Mouse (Mus musculus) brown adipose tissue, adult 24 weeks (tissue): ENCODE measurements around the gene Trmt13. TPM values are rescaled to one million over a fixed set of nuclear protein-coding genes. Genes with fewer than 3 reads are reported as not detected.
"Not testable (repeated sequence)": the region's sequence is repeated elsewhere in the genome, so short reads cannot be mapped to it uniquely, and the experiment has no call there.

ENCODE experiments used
- H3K27ac ChIP-seq: fragments of 200-500 bp; replicated peaks from 2 replicates; pipeline ENCODE4 v1.5.1; 2012; ENCODE audit warnings: low read depth, mild to moderate bottlenecking, low read length
- H3K4me1 ChIP-seq: fragments of 200-500 bp; 2 replicates; pipeline ENCODE4 v1.6.1; 2012; ENCODE audit warnings: low read length, mixed read lengths; ENCODE audit not compliant: control insufficient read depth, insufficient read depth, insufficient read length
- H3K4me3 ChIP-seq: fragments of 200-500 bp; 2 replicates; pipeline ENCODE4 v1.5.1; 2012; ENCODE audit warnings: low read depth, mild to moderate bottlenecking, low read length, moderate library complexity; ENCODE audit not compliant: insufficient read depth
- polyA plus RNA-seq: library from polyadenylated mRNA; stranded (reverse); fragments of >200 nt; gene quantifications from 2 replicates; pipeline ENCODE4 v1.2.4, GENCODE M21; 2012; ENCODE audit not compliant: missing spikeins, insufficient read depth, insufficient read length

Gene Trmt13
- 6.0 and 7.5 TPM in 2 replicates for polyA plus RNA-seq

GRCm38 (mm10) chr3:116614295-116614892 lies at the start of gene Trmt13:
Trmt13 (minus strand) TSS chr3:116614587.
- peak within 1 kb of the TSS; percentile 47 for H3K27ac ChIP-seq
- peak within 1 kb of the TSS; percentile 5; the same call in 1 of the 2 replicates for H3K4me3 ChIP-seq
- no peaks in the 10 kb centered on the region for H3K4me1 ChIP-seq

DNA sequence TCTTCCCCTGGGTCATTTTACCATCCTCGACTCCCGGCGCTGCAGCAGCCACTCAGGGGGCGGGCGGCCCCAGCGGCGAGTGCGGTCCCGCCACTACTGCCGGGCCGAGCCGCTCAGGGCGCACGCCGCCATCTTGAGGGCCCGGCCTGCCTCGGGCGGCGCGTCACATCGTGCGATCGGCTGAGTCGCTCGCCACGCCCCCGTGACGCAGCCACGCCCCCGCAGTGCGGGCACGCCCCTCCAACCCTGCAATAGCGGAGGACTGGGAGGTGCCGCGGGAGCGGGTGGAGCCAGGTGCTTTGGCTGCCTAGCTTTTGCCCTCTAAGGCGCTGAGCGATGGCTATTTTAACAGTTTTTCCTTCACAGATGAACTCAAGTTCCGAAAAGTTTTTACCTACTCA lies 48.1 kb upstream of the Trmt13 start, which contains the start of gene Mfsd14a:
Mfsd14a (minus strand) TSS at position 215 of the 401 bp plus-strand sequence.
- H3K27ac ChIP-seq = peak within 1 kb of the TSS; percentile 89
- peak within 1 kb of the TSS; percentile 93 for H3K4me3 ChIP-seq
- peaks cover 13% of the 10 kb centered on the region for H3K4me1 ChIP-seq

DNA sequence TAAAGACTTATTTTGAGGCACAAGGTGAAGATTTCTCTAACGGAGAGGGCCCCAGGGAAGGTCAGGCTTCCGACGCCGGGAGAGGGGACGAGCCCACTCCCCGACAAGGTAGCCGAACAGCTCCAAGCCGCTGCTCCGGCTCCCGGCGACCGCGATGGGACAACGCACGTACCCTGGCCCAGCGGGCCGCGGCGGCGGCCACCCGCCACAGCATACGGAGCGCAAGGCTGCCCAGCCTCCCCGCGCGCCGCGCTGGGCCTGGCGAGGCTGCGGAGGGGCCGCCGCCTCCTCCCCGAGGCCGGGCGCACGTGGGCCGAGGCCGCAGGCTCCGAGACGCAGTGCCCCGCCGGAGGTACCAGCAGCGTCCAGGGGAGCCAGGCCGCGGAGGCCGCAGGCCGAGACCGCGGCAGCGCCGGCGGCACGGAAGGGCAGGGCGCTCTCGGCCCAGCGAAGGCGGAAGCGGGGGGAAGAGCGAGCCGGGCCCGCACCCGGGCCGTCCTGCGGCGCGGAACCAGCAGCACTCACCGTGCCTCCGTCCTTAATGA lies 47.6 kb upstream of the Trmt13 start:
- Histone ChIP-seq H3K4me3 (peak overlapping the region; percentile 93), H3K27ac (peak overlapping the region; percentile 89), H3K4me1 (peaks cover 16% of the 10 kb centered on the region)

- Histone ChIP-seq H3K4me1 (peaks cover 20% of the 10 kb centered on the region), H3K4me3 (peak overlapping the region; percentile 93), H3K27ac (peak overlapping the region; percentile 89)
Measured at GRCm38 (mm10) chr3:116661288-116661869, 47.0 kb upstream of the Trmt13 start.

DNA sequence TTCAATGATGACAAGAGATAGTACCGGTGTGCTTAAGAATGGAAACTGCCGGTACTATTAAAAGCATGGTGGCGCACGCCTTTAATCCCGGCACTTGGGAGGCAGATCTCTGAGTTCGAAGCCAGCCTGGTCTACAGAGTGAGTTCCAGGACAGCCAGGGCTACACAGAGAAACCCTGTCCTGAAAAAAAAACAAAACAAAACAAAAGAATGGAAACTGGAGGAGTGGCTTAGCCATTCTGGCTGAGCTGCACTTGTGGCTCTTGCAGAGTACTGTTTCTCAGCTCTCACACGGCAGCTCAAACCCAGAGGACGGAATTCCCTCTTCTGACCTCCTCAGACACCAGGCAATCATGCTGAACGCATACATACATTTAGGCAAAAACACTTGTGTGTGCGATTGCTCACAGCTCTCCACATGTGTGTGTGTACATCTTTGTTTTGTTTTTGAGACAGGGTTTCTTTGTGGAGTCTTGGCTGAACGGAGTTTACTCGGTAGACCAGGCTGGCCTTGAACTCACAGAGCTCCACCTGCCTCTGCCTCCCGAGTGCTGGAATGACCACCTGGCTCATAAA lies 45.6 kb upstream of the Trmt13 start:
- Histone ChIP-seq H3K27ac (no peak overlapping the region), H3K4me1 (peaks cover 26% of the 10 kb centered on the region), H3K4me3 (no peak overlapping the region; the same call in 1 of the 2 replicates)

GRCm38 (mm10) chr3:116658928-116659565 lies 44.7 kb upstream of the Trmt13 start:
- H3K27ac ChIP-seq = no peak overlapping the region
- no peak overlapping the region for H3K4me3 ChIP-seq
- peaks cover 28% of the 10 kb centered on the region for H3K4me1 ChIP-seq

DNA sequence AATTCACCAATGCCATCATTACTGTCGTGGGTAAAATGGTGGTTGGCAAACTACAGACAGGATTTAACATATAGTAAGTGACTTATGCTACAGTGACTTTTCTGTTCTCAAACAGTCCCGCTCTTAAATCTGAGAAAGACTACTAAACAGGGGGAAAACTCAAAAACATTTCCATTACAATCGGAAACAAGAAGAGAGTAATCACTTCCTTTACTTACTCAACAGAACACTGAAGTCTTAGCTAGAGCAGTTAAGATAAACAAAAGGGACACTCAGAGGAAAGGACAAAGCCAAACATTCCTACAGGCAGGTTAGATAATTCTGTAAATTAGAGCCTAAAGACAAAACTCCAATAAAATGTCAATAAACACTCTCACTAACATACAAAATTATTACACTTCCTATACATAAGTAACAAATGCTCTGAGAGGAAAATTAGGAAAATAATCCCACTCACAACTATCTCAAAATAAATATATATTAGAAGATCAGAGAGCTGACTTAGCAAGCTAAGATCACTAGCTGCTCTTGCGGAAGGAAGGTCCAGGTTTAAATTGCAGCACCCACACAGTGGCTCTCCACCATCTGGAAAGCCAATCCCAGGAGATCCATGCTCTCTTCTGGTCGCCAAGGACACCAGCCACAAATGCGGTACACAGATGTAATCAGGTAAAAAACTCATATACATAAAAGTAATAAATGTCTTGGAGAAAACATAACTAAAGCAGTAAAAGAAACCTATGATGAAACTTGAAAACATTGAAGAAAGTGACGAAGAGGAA lies 42.0 kb upstream of the Trmt13 start:
- Histone ChIP-seq H3K27ac (no peak overlapping the region), H3K4me3 (no peak overlapping the region), H3K4me1 (peaks cover 28% of the 10 kb centered on the region)

DNA sequence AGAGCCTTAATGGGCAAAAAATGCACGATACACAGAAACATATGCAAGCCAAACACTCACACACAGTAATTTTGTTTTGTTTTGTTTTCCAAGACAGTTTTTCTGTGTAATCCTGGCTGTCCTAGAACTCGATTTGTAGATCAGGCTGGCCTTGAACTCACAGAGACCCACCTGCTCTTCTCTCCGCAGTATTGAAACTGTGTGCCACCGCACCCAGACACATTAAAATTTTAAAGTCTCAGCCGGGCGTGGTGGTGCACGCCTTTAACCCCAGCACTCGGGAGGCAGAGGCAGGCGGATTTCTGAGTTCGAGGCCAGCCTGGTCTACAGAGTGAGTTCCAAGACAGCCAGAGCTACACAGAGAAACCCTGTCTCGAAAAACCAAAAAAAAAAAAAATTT lies 39.7 kb upstream of the Trmt13 start:
- H3K4me1 ChIP-seq = peaks cover 18% of the 10 kb centered on the region
- H3K4me3 ChIP-seq, H3K27ac ChIP-seq: not testable (repeated sequence)

GRCm38 (mm10) chr3:116653278-116653945 lies 39.0 kb upstream of the Trmt13 start:
- peaks cover 15% of the 10 kb centered on the region for H3K4me1 ChIP-seq
- no peak overlapping the region for H3K27ac ChIP-seq
- no peak overlapping the region for H3K4me3 ChIP-seq

DNA sequence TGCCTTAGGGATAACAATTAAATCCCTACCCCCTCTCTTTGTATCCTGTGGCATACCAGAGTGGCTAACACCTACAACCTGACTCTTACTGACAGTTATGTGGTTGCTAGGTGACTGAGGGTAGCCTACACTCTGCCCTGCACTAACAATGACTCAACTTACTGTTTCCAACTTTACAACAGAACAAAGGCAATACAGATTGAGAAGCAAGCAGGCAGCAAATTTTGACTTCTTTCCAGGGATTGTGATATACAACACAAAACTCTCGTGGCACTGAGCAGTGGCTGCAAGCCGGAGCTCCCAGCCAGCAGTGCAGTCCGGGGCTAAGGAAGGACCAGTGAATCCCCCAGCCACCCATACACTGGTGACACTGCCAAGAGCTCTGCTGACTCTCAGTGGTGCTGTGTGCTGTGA lies 37.7 kb upstream of the Trmt13 start:
- Histone ChIP-seq H3K27ac (no peak overlapping the region), H3K4me1 (peaks cover 13% of the 10 kb centered on the region), H3K4me3 (no peak overlapping the region)

DNA sequence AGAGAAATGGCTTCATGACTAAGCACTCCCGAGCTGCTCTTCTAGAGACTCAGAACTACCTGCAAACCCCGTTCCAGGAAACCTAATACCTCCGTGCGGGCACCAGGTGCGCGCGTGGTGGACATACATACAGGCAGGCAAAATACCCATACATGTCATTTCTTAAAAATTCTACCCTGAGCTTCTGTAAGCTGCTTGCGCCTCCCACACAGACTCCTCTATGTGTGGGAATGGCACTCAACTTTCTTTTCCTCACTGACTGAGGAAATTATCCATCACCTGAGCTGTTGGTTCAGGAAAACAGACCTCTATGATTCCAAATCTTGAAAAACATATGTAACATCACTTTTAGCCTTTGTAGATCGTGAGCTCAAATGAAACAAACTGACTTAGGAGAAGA lies 36.3 kb upstream of the Trmt13 start:
- H3K4me1 ChIP-seq = peaks cover 5% of the 10 kb centered on the region
- H3K27ac ChIP-seq = no peak overlapping the region
- no peak overlapping the region for H3K4me3 ChIP-seq

DNA sequence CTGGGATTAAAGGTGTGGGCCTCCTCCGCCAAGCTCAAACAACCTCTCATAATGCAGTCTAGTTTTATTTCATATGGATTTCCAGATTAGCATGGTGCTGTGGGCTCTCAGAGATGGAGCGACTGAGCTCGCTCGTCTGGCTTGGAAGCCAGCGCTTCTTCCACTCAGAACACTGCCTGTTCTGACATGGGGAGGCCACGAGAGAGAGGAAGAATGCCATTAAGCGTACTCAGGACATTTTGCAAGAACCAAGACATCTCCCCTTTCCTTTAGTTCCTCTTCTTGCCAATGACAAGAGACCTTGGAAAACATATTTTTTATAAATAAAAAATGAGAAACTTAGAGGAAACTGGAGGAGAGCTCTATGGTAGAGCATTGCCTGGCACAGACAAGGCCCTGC lies 34.4 kb upstream of the Trmt13 start:
- Histone ChIP-seq H3K27ac (no peak overlapping the region), H3K4me1 (no peaks in the 10 kb centered on the region; the same call in 1 of the 2 replicates), H3K4me3 (no peak overlapping the region)

- Histone ChIP-seq H3K4me1 (no peaks in the 10 kb centered on the region), H3K4me3 (no peak overlapping the region), H3K27ac (no peak overlapping the region)
Measured at GRCm38 (mm10) chr3:116646387-116646786, 32.0 kb upstream of the Trmt13 start.

- H3K4me3 ChIP-seq = no peak overlapping the region
- no peak overlapping the region; the same call in 1 of the 2 replicates for H3K27ac ChIP-seq
- H3K4me1 ChIP-seq = peaks cover 4% of the 10 kb centered on the region; the same call in 1 of the 2 replicates
Measured at GRCm38 (mm10) chr3:116642373-116642772, 28.0 kb upstream of the Trmt13 start.
